Mouse (Mus musculus) thymus, postnatal 0 days (tissue): ENCODE results near the gene Fmo1. TPM values are rescaled to one million over a fixed set of nuclear protein-coding genes. Genes with fewer than 3 reads are reported as not detected.

Source experiments
- DNase-seq: peaks from one replicate; pipeline ENCODE4 v3.0.0-alpha.2; 2015; ENCODE audit warnings: low spot score
- polyA plus RNA-seq: library from polyadenylated mRNA; unstranded; fragments of >200 nt; fragmentation: Nextera tagmentation; extraction: Ambion mirVana; gene quantifications from 2 replicates; pipeline ENCODE4 v1.2.1, GENCODE M21; 2015

Fmo1 gene
- 23.0 and 28.6 TPM in 2 replicates for polyA plus RNA-seq

- DNase-seq = no peak
Observed at GRCm38 (mm10) chr1:162866280-162866681, at the start of gene Fmo1. TSS of gene Fmo1 (minus strand) at chr1:162866610.

GRCm38 (mm10) chr1:162914932-162915556 lies 48.6 kb upstream of the Fmo1 start:
- DNase-seq = no peak

DNA sequence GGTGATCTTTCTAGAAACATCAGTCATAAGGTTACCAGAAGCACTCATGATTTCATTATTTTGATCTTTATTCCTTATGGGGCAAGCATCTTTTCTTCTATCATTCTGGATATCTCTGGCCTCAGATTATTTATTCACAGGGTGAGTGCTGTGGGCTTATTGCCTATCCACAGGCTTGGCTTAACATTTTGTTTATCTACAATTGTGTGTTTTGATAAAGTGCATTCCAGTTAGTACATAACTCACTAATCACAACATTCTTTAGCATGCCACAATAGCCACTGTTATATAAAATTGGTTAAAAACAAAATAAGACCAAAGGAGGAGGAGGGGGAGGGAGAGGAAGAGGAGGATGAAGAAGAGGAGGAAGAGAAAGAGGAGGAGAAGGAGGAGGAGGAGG lies 45.7 kb upstream of the Fmo1 start:
- DNase-seq = no peak

DNA sequence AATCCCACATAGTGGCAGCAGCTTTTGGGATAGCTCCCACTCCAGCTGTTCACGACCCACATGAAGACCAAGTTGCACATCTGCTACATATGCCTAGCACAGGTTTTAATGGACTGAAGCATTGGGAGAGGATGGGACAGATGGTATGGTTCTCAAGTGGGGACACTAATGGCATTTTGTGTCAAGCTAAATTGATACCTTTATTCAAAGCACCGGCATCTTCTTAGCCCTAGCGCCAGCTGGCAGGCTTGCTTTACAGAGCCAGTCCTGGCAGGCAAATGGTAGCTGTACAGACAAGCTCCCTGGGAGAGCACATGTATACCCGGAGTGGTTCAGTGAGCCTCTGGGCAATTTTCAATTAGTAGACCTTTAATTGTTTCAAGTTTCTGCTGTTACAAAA lies 35.5 kb upstream of the Fmo1 start:
- no peak for DNase-seq

DNA sequence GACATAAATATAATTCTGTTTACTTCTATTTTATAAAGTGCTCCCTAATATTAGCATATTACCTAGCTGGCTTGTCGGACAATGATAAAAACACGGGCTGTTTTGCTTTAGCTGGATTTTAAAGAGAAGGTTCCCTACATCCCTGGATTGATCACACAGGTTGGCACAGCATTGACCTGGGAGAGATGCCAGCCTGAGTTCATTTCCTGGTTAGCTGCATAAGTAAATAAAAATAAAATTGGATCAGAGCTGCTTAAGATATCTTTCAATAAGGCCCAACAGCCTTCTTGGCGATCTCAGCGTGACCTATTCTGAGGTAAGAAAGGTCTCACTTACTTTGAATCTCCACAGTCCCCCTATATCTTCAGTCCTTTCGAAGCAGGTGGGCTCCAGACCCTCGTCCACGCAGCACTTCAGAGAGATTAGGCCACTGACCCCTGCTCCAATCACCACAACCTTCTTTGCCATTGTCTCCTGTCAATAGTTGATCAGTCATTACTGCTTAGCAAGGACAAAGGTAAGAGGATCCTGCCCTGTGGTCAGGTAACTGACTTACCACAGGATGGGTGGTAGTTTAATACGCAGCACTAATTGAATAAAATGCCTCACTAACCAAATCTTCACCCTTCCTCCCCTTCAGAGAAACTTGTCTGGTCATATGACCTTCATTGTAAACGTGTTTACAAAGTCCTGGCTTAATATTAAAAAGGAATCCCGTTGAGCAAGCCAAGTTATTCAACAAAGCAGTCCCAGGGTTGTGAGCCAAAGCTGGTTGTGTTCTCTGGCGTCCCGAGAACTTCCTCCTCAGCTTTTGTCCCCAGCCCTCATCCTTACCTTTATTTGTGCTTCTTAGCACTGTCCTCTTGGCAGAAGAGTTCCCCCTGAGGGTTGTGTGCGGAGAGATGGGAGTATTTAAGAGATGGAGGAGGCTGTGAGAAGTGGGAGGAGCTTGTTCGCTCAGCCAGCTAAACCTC lies 31.7 kb upstream of the Fmo1 start, which contains the start of gene Fmo2:
Fmo2 (minus strand) TSS at position 889 of the 974 bp plus-strand sequence.
- no peak for DNase-seq

DNA sequence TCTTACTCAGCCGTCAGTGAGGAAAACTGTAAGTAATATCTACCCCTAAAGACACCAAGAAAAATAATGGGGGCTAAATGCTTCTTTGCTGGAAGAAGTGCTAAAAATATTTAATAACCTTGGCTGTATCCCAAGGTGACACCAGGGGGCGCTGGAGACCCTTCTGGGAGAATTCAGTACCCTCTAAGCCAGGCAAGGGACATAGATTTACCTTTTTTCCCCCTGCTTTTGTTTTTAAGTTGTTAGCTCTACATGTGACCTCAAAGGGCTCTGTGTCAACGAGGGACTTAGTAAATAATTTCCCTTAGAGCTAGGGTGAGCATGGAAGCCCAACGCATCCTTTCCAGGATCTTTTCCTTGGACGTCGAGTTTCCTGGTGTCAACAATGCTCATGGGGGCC lies 29.5 kb upstream of the Fmo1 start:
- peak; percentile 44 for DNase-seq

GRCm38 (mm10) chr1:162893014-162893413 lies 26.6 kb upstream of the Fmo1 start:
- DNase-seq = no peak

DNA sequence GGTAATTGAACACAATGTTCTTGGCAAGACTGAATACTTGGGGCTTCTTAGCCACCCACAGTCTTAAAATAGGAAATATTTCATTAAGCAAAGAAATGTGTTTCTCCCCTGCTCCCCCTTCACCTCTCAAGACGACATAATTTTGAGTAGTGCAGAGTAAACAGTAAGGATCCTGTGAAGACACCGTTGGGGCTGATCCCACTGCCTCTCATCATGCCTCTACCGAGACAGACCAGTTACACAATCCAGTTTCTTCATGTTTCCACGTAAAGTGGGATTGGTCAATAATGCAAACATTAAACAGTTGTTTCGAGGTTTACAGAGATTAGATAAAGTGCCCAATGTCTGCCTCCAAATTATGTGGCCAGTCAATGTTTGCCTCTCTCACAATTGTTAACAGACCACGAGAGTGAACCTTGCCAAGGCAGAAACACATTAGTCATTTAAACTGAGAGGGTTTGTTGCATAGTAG lies 25.6 kb upstream of the Fmo1 start:
- no peak for DNase-seq

GRCm38 (mm10) chr1:162888646-162889045 lies 22.2 kb upstream of the Fmo1 start:
- DNase-seq = no peak

- DNase-seq = no peak
Observed at GRCm38 (mm10) chr1:162887644-162888043, 21.2 kb upstream of the Fmo1 start.

- no peak for DNase-seq
Observed at GRCm38 (mm10) chr1:162886138-162886816, 19.9 kb upstream of the Fmo1 start.

GRCm38 (mm10) chr1:162882681-162883080 lies 16.3 kb upstream of the Fmo1 start:
- no peak for DNase-seq

DNA sequence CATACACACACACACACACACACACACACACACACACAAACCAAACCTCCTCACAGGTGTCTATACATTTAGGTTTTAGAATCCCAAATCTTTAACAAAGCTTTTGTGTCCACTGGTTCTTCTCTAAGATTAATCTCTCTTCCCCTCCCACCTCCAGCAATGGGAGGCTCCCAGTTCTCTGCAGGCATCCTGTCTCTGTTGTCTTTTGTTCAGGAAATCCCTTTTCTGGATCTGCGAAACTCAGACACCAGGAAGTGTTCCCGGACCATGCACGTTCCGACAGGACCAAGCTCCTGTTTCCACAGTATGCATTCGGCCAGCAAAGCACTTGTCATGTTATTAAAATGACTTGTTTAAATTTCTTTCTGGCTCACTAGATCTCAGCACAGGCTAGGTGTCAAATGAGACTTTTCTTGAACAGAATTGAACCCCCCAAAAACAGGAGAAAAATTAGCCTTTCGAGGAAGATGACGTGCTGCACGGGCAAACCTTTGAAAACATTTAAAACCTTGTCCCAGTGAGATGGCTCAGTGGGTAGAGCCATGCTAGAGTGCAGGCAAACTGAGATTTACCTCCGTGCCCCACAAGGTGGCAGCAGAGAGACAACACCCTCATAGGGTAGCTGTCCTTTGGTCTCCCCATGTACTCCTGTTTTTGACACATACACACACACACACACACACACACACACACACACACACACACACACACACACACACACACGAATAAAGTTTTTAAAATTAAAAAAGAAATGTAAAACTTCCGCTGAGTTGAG lies 13.4 kb upstream of the Fmo1 start:
- peak; percentile 26 for DNase-seq

GRCm38 (mm10) chr1:162875091-162875490 lies 8.7 kb upstream of the Fmo1 start:
- no peak for DNase-seq

DNA sequence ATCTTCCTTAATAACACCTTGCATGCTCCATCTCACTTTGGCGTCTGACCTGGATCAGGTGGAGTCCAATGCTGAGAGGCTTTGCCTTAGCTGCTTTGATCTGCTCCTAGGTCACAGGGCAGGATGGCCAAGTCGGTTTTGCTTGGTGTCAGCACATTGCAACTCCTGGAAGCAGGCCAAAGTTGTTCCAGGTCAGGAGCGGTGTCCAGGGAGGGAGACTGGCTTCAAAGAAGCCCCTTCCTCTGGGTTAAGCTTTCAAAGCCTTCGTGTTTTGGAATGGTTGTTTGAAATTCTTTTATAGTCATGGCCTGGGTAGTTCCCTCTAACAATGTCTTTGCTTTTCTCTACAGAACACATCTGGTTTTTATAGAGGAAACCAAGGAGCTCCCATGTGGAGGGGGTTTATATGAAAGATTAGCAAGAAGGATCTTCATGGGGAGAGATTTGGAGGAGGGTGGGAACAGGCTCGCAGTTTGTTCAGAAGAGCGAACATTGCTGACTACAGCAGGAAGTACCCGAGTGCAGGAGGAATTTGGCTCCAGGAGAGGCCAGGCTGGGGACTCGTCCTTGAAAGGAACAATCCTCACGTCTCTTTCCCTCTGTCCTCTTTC lies 5.4 kb upstream of the Fmo1 start:
- DNase-seq = no peak

DNA sequence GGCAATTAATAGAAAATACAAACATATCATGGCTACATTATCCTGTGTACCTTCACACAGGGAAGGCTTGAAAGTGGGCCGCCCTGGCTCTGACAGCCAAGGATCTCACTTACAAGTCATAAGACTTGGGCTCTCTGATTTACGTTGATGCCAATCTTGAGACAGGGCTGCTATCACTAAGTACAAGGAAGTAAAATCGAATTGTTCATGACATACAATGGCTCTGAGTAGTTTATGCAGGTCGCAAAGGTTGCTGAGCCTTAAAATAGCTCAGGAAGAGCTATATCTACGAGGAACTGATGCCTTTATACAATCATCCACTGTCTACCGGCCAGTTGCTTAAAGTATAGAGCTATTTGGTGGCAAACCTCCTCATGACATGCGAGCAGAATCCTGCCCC lies 4.6 kb upstream of the Fmo1 start:
- no peak for DNase-seq

DNA sequence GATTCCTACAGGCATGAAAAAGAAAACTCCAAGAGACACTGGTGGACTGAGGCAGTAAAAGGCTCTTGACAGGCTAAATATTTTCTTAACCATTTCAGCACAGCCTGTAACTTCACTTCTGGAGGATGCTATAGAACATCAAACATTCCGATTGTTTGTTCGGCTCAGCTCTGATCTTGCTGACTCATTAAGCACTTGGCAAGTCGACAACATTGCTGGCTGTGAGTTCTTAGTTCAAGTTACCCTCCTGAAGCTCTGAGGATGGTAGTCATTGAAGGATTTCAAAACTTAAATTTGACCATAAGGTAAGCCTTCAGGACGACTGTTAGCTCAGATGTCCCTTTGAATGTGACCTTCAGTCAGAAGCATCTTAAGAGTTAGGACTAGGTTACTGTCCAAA lies 986 bp upstream of the Fmo1 start:
- no peak for DNase-seq

DNA sequence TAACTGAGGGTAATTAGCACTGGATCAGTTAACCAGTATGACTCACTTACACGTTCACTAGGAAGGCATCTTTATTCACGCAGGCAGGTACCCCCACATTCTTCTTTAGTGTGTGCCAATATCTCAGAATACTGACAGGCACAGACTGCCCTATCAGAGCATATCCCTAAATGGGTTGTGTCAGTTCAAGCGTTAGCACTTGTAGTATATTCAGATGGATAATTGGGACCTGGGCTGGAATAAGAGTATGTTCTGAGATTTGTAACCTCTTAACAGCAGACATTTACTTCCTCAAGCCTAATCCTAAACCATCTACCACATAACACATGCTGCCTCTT lies 948 bp downstream of the Fmo1 start:
- no peak for DNase-seq

- no peak for DNase-seq
Observed at GRCm38 (mm10) chr1:162864816-162865492, 1.5 kb downstream of the Fmo1 start.

DNA sequence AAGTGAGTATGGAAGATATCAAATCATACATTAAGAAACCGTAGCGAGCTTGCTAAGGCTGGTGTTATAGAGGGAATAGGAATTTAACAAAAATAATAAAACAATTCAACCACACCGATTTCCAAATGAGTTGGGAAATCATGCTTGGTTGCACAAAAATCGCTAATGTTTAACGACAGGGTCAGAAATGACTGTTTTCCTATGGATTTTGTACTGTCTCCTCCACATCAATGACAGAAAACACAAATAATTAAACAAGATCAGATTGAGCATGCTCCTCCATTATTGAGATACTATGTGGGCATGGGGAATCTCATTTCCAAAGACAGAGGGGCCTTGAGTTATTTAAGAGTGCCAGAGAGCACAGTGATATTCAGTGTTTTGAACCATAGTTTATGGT lies 2.1 kb downstream of the Fmo1 start:
- no peak for DNase-seq
